Mouse (Mus musculus) stomach, adult 2 months (tissue): ENCODE measurements around the gene Kif15. TPM values are rescaled to one million over a fixed set of nuclear protein-coding genes. Genes with fewer than 3 reads are reported as not detected.

ENCODE experiments used
- polyA plus RNA-seq: library from polyadenylated mRNA; depleted of rRNA; stranded (reverse); fragments of >200 nt; gene quantifications from 2 replicates; pipeline ENCODE4 v1.2.3, GENCODE M21; 2012; rRNA removed

Gene Kif15
- 0.15 and 0.41 TPM in 2 replicates for polyA plus RNA-seq

DNA sequence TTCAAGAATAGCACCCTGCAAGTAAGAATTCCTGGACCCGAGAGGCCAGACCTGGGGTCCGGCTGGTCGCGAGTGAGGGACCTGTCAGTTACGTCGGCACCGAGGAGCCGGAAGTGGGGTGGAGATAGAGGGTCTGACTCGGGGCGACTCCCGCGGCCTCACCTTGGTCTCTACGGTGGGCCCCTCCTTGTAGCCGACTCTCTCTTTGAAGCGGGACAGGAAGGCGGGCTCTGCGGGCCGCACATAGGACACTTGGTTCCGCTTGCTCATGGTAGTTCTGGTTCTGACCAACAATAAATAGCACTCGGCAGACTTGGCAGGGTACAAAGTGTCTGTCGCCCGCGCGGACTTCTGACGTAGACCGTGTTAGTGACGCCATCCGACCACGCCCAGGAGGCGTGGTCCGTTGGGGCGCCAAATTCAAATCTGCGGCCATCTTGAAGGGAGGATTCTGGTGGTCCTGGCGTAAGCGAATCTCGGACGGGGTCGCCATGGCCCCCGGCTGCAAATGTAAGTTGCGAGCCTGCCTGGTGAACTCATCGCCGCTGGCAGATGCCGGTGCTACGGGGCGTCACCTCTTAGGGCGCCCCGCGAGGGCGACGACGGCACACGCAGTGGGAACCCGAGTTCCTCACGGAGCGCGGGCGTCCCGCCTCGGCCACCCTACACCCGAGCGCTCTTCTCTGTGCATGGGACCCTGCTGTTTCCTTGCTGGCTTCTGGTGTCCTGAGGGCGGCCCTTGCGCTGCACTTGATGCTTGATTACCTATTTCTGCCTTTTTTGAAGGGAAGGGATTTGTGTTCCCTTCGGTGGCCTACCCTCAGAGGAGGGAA is at the start of gene Kif15, which contains the start of gene 1110059G10Rik:
Gene Kif15 (plus strand): TSS at position 404 of the 833 bp plus-strand sequence.
Gene 1110059G10Rik (minus strand): TSS at position 358 of the 833 bp plus-strand sequence.

DNA sequence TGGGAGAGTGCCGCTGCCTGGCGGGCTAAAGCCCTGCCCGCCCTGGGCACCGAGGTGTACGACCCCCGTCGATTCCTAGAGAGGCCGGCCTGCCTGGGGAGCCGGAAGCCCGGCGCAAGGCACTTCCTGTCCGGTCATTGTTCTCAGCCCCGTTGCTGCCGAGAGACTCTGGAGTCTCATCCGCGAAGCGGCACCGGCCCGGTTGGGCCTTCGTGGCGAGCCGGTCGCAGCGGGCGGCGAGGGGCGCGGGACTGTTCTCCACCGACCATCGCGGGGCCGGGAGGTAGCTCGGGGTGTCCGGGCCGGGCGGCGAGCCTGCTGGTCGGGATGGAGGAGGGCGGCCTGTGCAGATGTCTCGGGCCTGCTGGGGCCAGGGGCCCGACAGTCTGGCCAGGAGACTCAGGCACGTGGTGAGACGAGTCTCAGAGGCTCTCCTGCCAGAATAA is 27.9 kb upstream of the Kif15 start, which contains the start of gene Zfp105:
Gene Zfp105 (plus strand): TSS at position 137 of the 446 bp plus-strand sequence.

DNA sequence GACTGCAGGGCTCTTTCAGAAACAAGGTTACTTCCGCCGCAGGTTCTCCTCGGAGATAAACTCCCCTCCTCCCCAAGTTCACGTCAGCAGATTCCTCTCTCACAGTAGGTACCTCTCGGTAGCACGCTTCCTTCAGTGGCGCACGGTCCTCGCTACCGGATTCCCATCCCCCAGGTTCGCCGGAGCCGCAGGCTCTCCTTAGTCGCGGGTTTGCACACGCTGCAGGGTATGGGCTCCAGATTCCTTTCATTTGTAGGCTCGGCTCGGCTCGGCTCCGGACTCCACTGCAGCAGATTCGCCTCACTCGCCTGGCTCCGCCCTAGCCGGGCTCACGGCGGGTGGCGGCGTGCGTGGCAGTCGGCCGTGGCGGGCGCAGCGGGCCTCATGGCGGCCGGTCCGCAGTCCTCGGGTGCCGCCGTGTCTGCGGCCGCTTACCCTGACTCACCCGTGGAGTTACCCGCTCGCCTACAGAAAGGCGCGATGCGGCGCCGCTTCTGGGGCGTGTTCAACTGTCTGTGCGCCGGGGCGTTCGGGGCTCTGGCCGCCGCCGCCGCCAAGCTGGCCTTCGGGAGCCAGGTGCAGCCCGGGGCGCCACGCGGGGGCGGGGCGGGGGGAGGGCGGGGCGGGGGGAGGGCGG is 70.3 kb downstream of the Kif15 start, which contains the start of gene Tmem42:
Gene Tmem42 (plus strand): TSS at position 332 of the 637 bp plus-strand sequence.

DNA sequence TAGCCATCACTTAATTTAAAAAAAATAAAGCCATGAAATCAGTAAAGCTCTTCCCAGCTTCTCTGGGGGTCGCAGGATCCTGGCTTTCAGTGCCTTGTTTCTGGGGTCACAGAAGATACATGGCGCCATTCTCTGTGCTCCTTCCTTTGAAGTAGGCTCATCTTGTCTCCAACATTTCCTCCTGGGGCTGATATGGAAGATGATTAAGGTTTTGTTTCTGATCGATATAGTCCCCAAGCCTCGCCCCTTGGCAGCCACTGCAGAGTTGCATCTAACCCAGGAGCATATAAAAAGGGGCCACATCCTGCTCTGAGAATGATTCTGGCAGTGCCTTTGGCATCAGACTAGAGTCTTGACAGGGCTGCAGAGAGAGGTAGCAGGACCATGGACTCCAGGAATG is 83.6 kb downstream of the Kif15 start, which contains the start of gene Tgm4:
Gene Tgm4 (plus strand): TSS at position 301 of the 400 bp plus-strand sequence.

Other genes with a start within 250 kb of the Kif15 start
- not detected in 2 replicates for gene Topaz1, start 203.7 kb upstream of the Kif15 start, polyA plus RNA-seq
- 0.41 and 0.61 TPM in 2 replicates for gene Tcaim, start 145.5 kb upstream of the Kif15 start, polyA plus RNA-seq
- gene Gm35549, start 107.0 kb upstream of the Kif15 start, polyA plus RNA-seq = not detected in 2 replicates
- 2.6 and 7.3 TPM in 2 replicates for gene Zfp445, start 85.0 kb upstream of the Kif15 start, polyA plus RNA-seq
- gene Zkscan7, start 65.4 kb upstream of the Kif15 start, polyA plus RNA-seq = 0.71 and 1.3 TPM in 2 replicates
- gene Zfp105, start 28.0 kb upstream of the Kif15 start, polyA plus RNA-seq = 0.03 and 0.12 TPM in 2 replicates
- 0.33 and 0.56 TPM in 2 replicates for gene 1110059G10Rik, start within 50 bp of the Kif15 start, polyA plus RNA-seq
- gene Tmem42, start 70.3 kb downstream of the Kif15 start, polyA plus RNA-seq = 7.4 and 12.7 TPM in 2 replicates
- gene Tgm4, start 83.7 kb downstream of the Kif15 start, polyA plus RNA-seq = 0.10 TPM in 1 of 2 replicates, not detected in the other
- gene Zdhhc3, start 162.2 kb downstream of the Kif15 start, polyA plus RNA-seq = 88.3 and 186 TPM in 2 replicates
- gene Exosc7, start 162.2 kb downstream of the Kif15 start, polyA plus RNA-seq = 5.0 and 6.6 TPM in 2 replicates
- 84.1 and 84.3 TPM in 2 replicates for gene Clec3b, start 199.9 kb downstream of the Kif15 start, polyA plus RNA-seq